Comparison of ENCODE assay signal across 17 mouse cellular contexts in genomic region chr19:23075790-23076189, GRCm38 (mm10).
DNase-seq lines count a peak whose midpoint lies in the region; ATAC-seq and TF ChIP-seq lines count a peak whose summit lies in the region.
"Had no signal": no experiment of that assay in that cellular context is flagged by ENCODE, and none has a peak within 500 bp of the region (broad histone marks: within the 10 kb centered on the region; RNA-seq: fewer than 3 reads in every experiment).

No protein-coding gene starts in this region.

- H3K4me2 ChIP-seq in forebrain, embryonic 14.5 days (ENCODE audit: low read length) = no peak overlapping the region
- no peak overlapping the region for H3K4me2 ChIP-seq in forebrain, embryonic 13.5 days
- H3K4me2 ChIP-seq in kidney, postnatal 0 days (ENCODE audit: low read length) = no peak overlapping the region
- H3K4me2 ChIP-seq in midbrain, embryonic 13.5 days (replicated peaks) = no peak overlapping the region
- H3K4me2 ChIP-seq: forebrain, embryonic 15.5 days had no signal

- H3K27me3 ChIP-seq in forebrain, embryonic 14.5 days (replicated peaks; ENCODE audit: control insufficient read depth, insufficient read depth, low read length) = no peaks in the 10 kb centered on the region
- H3K27me3 ChIP-seq in forebrain, embryonic 13.5 days = no peaks in the 10 kb centered on the region
- H3K27me3 ChIP-seq in kidney, postnatal 0 days (ENCODE audit: insufficient read depth, low read length) = no peaks in the 10 kb centered on the region
- no peaks in the 10 kb centered on the region for H3K27me3 ChIP-seq in midbrain, embryonic 13.5 days
- H3K27me3 ChIP-seq: CH12.LX; forebrain, embryonic 15.5 days had no signal

- H3K4me3 ChIP-seq in forebrain, embryonic 14.5 days (ENCODE audit: low read depth, low read length) = no peak overlapping the region
- H3K4me3 ChIP-seq in forebrain, embryonic 13.5 days = no peak overlapping the region
- no peak overlapping the region for H3K4me3 ChIP-seq in kidney, postnatal 0 days (replicated peaks; ENCODE audit: low read depth, low read length)
- no peak overlapping the region for H3K4me3 ChIP-seq in midbrain, embryonic 13.5 days (replicated peaks)
- H3K4me3 ChIP-seq: forebrain, embryonic 15.5 days; gastrocnemius, adult 2 months had no signal

- H3K4me1 ChIP-seq in forebrain, embryonic 14.5 days (ENCODE audit: control insufficient read depth, insufficient read depth, low read length) = no peaks in the 10 kb centered on the region
- H3K4me1 ChIP-seq in forebrain, embryonic 13.5 days = no peaks in the 10 kb centered on the region
- H3K4me1 ChIP-seq in kidney, postnatal 0 days (replicated peaks; ENCODE audit: insufficient read depth, low read length) = no peaks in the 10 kb centered on the region
- H3K4me1 ChIP-seq in midbrain, embryonic 13.5 days (replicated peaks) = no peaks in the 10 kb centered on the region
- H3K4me1 ChIP-seq: forebrain, embryonic 15.5 days had no signal

- TF ChIP-seq CTCF in kidney, postnatal 0 days (IDR thresholded peaks at IDR 0.05; ENCODE audit: low read depth) = no peak

- no peaks in the 10 kb centered on the region for H3K36me3 ChIP-seq in forebrain, embryonic 14.5 days (ENCODE audit: control insufficient read depth, insufficient read depth, low read length)
- H3K36me3 ChIP-seq in forebrain, embryonic 13.5 days (ENCODE audit: poor library complexity, severe bottlenecking) = no peaks in the 10 kb centered on the region
- no peaks in the 10 kb centered on the region for H3K36me3 ChIP-seq in kidney, postnatal 0 days (ENCODE audit: insufficient read depth, low read length)
- no peaks in the 10 kb centered on the region for H3K36me3 ChIP-seq in midbrain, embryonic 13.5 days
- H3K36me3 ChIP-seq: forebrain, embryonic 15.5 days had no signal

- no peak overlapping the region for H3K9ac ChIP-seq in forebrain, embryonic 14.5 days (ENCODE audit: low read length)
- no peak overlapping the region for H3K9ac ChIP-seq in forebrain, embryonic 13.5 days
- H3K9ac ChIP-seq in kidney, postnatal 0 days (ENCODE audit: low read depth, low read length) = no peak overlapping the region
- no peak overlapping the region for H3K9ac ChIP-seq in midbrain, embryonic 13.5 days (replicated peaks)
- H3K9ac ChIP-seq: forebrain, embryonic 15.5 days; liver, embryonic 14.5 days had no signal

- WGBS in forebrain, embryonic 14.5 days = 35% methylated on average over 5 of the region's 5 CpGs
- 40% methylated on average over 5 of the region's 5 CpGs for WGBS in forebrain, embryonic 13.5 days
- 54% methylated on average over 5 of the region's 5 CpGs for WGBS in kidney, postnatal 0 days
- 44% methylated on average over 5 of the region's 5 CpGs for WGBS in midbrain, embryonic 13.5 days

- no peaks in the 10 kb centered on the region for H3K9me3 ChIP-seq in forebrain, embryonic 14.5 days (replicated peaks; ENCODE audit: control insufficient read depth, low read length)
- no peaks in the 10 kb centered on the region for H3K9me3 ChIP-seq in forebrain, embryonic 13.5 days (replicated peaks)
- no peaks in the 10 kb centered on the region for H3K9me3 ChIP-seq in kidney, postnatal 0 days (replicated peaks; ENCODE audit: low read length)
- no peaks in the 10 kb centered on the region for H3K9me3 ChIP-seq in midbrain, embryonic 13.5 days
- H3K9me3 ChIP-seq: forebrain, embryonic 15.5 days had no signal

- DNase-seq in forebrain, embryonic 14.5 days (ENCODE audit: low spot score) = peak; percentile 12
- peak; percentile 10 for DNase-seq in retina, postnatal 1 day
- DNase-seq in retina, embryonic 14.5 days (ENCODE audit: low spot score) = no peak
- DNase-seq in kidney, postnatal 0 days (ENCODE audit: low spot score) = peak; percentile 52
- DNase-seq in ovary, postnatal 10 days (ENCODE audit: low spot score) = no peak
- no peak for DNase-seq in layer of hippocampus, postnatal 25 days (ENCODE audit: extremely low spot score in 1 of 2, low spot score in 1 of 2)
- DNase-seq: adrenal gland, adult 8-10 months; cerebellum, adult 8-10 months; gastrocnemius, adult 2 months; heart, adult 18-20 months; layer of hippocampus, postnatal 36 days had no signal

- ATAC-seq in forebrain, embryonic 14.5 days = no peak
- no peak for ATAC-seq in forebrain, embryonic 13.5 days
- no peak for ATAC-seq in kidney, postnatal 0 days (replicated peaks; ENCODE audit: low FRiP score, low read depth)
- no peak for ATAC-seq in midbrain, embryonic 13.5 days
- ATAC-seq: forebrain, embryonic 15.5 days; hindbrain, embryonic 16.5 days had no signal

- no peak overlapping the region for H3K27ac ChIP-seq in forebrain, embryonic 14.5 days (ENCODE audit: low read depth, low read length)
- no peak overlapping the region for H3K27ac ChIP-seq in forebrain, embryonic 13.5 days
- H3K27ac ChIP-seq in kidney, postnatal 0 days = no peak overlapping the region
- no peak overlapping the region for H3K27ac ChIP-seq in midbrain, embryonic 13.5 days
- H3K27ac ChIP-seq: forebrain, embryonic 15.5 days; gastrocnemius, adult 2 months; liver, embryonic 14.5 days had no signal

Comparison
In these comparisons a context has a peak if more than half of its experiments do, and no peak if none do; other contexts are left out.
1. DNase-seq: peak in forebrain, embryonic 14.5 days (single experiment), retina, postnatal 1 day (single experiment) and kidney, postnatal 0 days (single experiment); none in retina, embryonic 14.5 days (single experiment), ovary, postnatal 10 days (single experiment) and layer of hippocampus, postnatal 25 days (0 of 2).